Mouse (Mus musculus): ENCODE measurements at regions not wholly inside any gene's neighbourhood (a gene's known extent, or its start where the extent isn't known, plus 50 kb on each side); places are given as distances from the start of the nearest gene placed in this dataset.

- no peak for TF ChIP-seq CTCF (conservative IDR thresholded peaks at IDR 0.05; ENCODE audit: insufficient read depth, insufficient read length, low read depth, low read length)
- TF ChIP-seq POLR2A (IDR thresholded peaks at IDR 0.05; ENCODE audit: low read depth, low read length), result no peak
Observed at GRCm38 (mm10) chr14:100900221-100900620, 299.9 kb downstream of the Prr30 start.
